Mouse (Mus musculus) neural tube, embryonic 11.5 days (tissue): ENCODE data around the gene Foxb1. TPM values are rescaled to one million over a fixed set of nuclear protein-coding genes. Genes with fewer than 3 reads are reported as not detected.

Experiments used
- polyA plus RNA-seq: library from polyadenylated mRNA; unstranded; fragments of >200 nt; fragmentation: Nextera tagmentation; extraction: Ambion mirVana; gene quantifications from 2 replicates; pipeline ENCODE4 v1.2.1, GENCODE M21; 2014

The Foxb1 gene
- polyA plus RNA-seq, 1 experiment from 2014 or later = 3.7 TPM

Other genes with a start within 250 kb of the Foxb1 start
- gene Bnip2, start 228.5 kb upstream of the Foxb1 start, polyA plus RNA-seq = 114 and 121 TPM in 2 replicates